Mouse (Mus musculus): Measurements from ENCODE around the gene Fam181a.

DNA sequence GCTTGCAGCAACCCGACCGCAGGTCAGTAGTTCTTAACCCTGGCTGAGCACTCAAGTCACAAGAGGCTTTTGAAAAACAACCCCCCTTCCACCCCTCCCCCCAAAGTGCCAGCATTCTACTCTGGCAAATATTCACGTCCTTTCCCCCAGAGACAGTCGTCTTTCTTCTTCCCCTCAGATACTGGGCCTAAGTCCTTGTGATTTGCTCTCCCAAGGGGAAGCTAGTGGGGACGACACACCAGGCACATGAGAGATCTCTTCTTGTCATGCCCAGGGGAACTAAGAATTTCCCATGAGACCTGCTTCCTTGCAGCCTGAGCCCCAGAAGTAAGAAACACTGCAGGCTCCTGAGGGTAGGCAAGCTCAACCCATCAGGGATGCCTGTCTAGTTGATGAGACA is 36.6 kb downstream of the Fam181a start:
- TF ChIP-seq CTCF (IDR thresholded peaks at IDR 0.05; ENCODE audit: low read depth) (no peak), EP300 (IDR thresholded peaks at IDR 0.05; ENCODE audit: low read depth) (no peak)

All from heart, postnatal 0 days (tissue).